Mouse (Mus musculus) adrenal gland, postnatal 10 days (tissue): ENCODE measurements at regions not wholly inside any gene's neighbourhood (a gene's known extent, or its start where the extent isn't known, plus 50 kb on each side); places are given as distances from the start of the nearest gene placed in this dataset.

Source experiments
- DNase-seq: peaks from one replicate; pipeline ENCODE4 v3.0.0; 2021; ENCODE audit warnings: mixed read lengths

- no peak for DNase-seq
These were observed 186.9 kb upstream of the Acvr2a start for GRCm38 (mm10) chr2:48627011-48627410.

- no peak for DNase-seq
These were observed 184.5 kb upstream of the Acvr2a start for GRCm38 (mm10) chr2:48629106-48630050.

GRCm38 (mm10) chr2:48634456-48635174, 179.3 kb upstream of the Acvr2a start:
- DNase-seq, result no peak

- no peak for DNase-seq
These were observed 177.8 kb upstream of the Acvr2a start for GRCm38 (mm10) chr2:48636108-48636507.

GRCm38 (mm10) chr2:48644114-48644513, 169.8 kb upstream of the Acvr2a start:
- DNase-seq, result no peak

- no peak for DNase-seq
These were observed 163.6 kb upstream of the Acvr2a start for GRCm38 (mm10) chr2:48650281-48650680.

GRCm38 (mm10) chr2:48661222-48661621, 152.7 kb upstream of the Acvr2a start:
- no peak for DNase-seq

GRCm38 (mm10) chr2:48665103-48665502, 148.8 kb upstream of the Acvr2a start:
- peak; percentile 12 for DNase-seq

- DNase-seq, result no peak
These were observed 124.8 kb upstream of the Acvr2a start for GRCm38 (mm10) chr2:48689098-48689497.

- no peak for DNase-seq
These were observed 119.4 kb upstream of the Acvr2a start for GRCm38 (mm10) chr2:48694509-48694908.

GRCm38 (mm10) chr2:48700886-48701285, 113.0 kb upstream of the Acvr2a start:
- DNase-seq, result peak; percentile 33

- DNase-seq, result no peak
These were observed 108.7 kb upstream of the Acvr2a start for GRCm38 (mm10) chr2:48705103-48705804.

- no peak for DNase-seq
These were observed 108.1 kb upstream of the Acvr2a start for GRCm38 (mm10) chr2:48705805-48706150.

GRCm38 (mm10) chr2:48706188-48706587, 107.7 kb upstream of the Acvr2a start:
- DNase-seq, result no peak

- no peak for DNase-seq
These were observed 97.7 kb upstream of the Acvr2a start for GRCm38 (mm10) chr2:48716206-48716605.

- no peak for DNase-seq
These were observed 96.1 kb upstream of the Acvr2a start for GRCm38 (mm10) chr2:48717770-48718169.

- DNase-seq, result no peak
These were observed 95.6 kb upstream of the Acvr2a start for GRCm38 (mm10) chr2:48718261-48718660.

GRCm38 (mm10) chr2:48730780-48731179, 83.1 kb upstream of the Acvr2a start:
- no peak for DNase-seq

- no peak for DNase-seq
These were observed 80.0 kb upstream of the Acvr2a start for GRCm38 (mm10) chr2:48733936-48734335.

GRCm38 (mm10) chr2:48734521-48734920, 79.4 kb upstream of the Acvr2a start:
- peak; percentile 30 for DNase-seq

GRCm38 (mm10) chr2:48736312-48736711, 77.6 kb upstream of the Acvr2a start:
- no peak for DNase-seq
